Mouse (Mus musculus) layer of hippocampus, postnatal 14 days (tissue): ENCODE measurements around the gene Copg2. TPM values are rescaled to one million over a fixed set of nuclear protein-coding genes. Genes with fewer than 3 reads are reported as not detected.
"Not testable (repeated sequence)": the region's sequence is repeated elsewhere in the genome, so short reads cannot be mapped to it uniquely, and the experiment has no call there.

Source experiments
- DNase-seq, 2 experiments: peaks; one replicate each; pipeline ENCODE4 v3.0.0; 2021 to 2022; ENCODE audit warnings: low spot score in 2 of 2, mixed read lengths in 1 of 2
- total RNA-seq, 2 experiments: library from RNA; stranded (reverse); gene quantifications; 2 replicates each; pipeline ENCODE4 v1.2.3; 2021

Gene Copg2
- total RNA-seq, 2 experiments from 2014 or later: 61.6 to 68.4 TPM

DNA sequence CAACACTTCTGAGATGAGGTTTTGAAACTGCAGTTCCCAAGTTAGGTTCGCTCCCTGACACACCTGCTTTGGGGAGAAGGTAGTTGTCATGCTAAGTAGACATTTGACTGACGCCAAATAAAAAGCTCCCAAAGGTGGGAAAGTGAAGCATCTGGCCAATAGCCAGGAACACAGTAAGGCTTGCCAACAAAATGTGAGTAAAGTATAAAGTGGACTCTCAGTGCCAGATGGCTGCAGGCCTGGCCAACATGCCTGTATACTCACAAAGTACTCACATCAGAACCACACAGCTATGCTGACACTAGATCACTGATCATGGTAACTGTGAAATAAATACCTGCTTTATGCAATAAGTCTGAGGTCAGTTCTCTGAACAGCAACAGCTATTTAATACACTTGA is 46.8 kb downstream of the Copg2 start:
- no peak for DNase-seq

GRCm38 (mm10) chr6:30832241-30832640 is 64.4 kb downstream of the Copg2 start:
- no peak for DNase-seq

- DNase-seq: no peak
Observed at GRCm38 (mm10) chr6:30813626-30814025, 83.0 kb downstream of the Copg2 start.

GRCm38 (mm10) chr6:30805053-30805752 is 91.4 kb downstream of the Copg2 start:
- DNase-seq: peak in 1 of 2 experiments; percentile 2

DNA sequence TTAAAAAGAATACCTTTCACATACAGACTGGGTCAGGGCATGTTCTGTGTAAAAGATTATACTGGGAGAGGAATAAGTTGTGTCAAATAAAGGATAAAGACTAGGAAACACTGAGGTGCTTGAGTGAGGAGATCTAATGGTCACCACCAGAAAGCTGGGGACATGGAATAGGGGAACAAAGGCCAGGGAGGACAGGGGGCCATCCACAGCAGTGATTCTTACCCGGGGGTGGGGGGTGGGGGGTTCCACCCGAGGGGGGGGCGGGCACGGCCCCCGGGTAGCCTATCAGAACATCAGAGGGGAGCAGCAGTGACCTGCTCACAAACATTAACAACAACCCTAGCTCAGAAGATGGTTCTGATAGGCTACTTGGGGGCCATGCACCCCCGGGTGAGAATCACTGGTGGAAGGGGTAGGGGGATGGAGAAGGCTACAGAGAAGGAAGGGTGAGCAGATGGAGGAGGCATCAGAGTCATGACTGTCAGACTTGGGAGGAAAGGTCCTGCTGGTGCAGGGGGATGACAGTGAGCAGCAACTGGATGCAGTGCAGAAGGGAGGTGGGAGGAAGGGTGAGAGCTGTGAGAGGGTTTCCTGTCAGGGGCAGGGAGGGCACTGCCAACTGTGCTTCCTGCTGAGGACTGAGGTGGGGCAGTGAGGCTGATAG is 92.1 kb downstream of the Copg2 start:
- DNase-seq: peak; percentile 9 to 19

GRCm38 (mm10) chr6:30802915-30803314 is 93.7 kb downstream of the Copg2 start:
- not testable (repeated sequence) for DNase-seq

- no peak for DNase-seq
Observed at GRCm38 (mm10) chr6:30751209-30751608, 145.4 kb downstream of the Copg2 start.

DNA sequence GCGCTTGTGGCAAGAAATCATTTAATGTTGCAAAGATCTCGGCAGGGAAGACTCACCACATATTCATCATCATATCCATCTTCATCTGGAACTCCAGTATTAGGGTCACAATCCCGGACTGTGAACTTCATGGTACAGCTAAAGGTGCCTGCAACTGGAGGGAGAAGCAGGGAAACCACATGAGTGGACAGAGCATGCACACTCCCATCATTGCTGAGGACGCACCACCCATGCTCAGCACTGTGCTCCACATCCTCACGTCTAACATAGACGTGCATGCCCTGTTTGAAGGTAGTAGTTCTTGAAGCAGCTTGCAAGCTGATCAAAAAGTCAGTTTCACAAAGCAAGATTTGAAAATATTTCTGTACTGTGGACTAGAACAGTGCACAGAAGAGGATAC is 146.1 kb downstream of the Copg2 start:
- DNase-seq: no peak

- no peak for DNase-seq
Observed at GRCm38 (mm10) chr6:30749892-30750291, 146.7 kb downstream of the Copg2 start.

DNA sequence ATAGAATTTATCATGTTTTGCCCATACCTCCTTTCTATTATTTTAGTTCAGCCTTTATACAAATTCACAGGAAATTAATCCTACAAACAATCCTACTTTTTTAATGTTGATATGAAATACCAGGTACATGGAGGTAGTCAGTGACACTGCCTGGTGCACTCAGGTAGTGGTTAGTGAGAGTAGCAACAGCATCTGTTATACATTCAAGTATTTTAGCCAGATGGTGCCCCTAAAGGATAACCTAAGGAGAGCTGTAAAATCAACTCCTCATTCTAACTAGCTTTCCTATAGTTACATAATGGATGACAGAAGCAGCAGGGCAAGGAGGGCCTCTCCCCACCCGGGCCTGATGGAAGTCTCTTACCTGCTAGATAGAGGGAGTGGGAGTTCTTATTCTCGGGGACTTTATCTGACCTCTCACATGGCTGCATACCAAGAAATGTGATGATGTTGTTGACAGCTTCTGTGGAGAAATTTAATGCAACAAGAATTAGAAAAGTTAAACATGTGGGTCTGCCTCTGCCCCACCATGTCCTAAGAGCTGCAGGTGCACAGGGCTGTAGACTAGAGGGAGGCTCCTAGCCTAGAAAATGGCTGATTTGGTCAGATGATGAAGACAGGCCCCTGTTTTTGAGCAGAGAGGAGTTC is 147.4 kb downstream of the Copg2 start:
- no peak for DNase-seq

DNA sequence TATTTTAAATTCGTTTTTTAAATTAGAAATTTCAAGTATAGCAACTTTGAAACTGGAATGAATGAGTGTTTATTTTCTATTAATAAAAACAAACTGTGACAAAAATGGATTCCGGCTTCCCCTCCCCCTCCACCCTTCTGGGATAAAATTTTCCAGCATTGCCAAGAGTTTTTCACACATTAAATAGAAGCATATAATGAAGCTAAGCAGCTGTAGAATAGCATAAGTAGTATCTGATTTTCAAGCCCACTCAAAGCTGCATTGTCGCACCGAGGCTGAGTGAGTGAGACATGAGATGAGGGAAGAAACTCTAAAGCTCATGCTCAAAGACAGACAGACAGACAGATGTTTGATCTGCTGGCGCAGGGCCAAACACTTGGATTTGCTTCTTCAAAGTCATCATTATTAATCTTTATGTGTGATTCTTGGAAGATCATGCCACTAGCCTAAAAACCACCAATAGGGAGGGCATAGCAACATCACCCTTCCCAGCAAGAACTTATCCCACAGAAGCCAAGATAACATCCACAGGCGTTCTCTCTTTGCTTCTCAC is 148.2 kb downstream of the Copg2 start:
- peak; percentile 16 to 51 for DNase-seq

DNA sequence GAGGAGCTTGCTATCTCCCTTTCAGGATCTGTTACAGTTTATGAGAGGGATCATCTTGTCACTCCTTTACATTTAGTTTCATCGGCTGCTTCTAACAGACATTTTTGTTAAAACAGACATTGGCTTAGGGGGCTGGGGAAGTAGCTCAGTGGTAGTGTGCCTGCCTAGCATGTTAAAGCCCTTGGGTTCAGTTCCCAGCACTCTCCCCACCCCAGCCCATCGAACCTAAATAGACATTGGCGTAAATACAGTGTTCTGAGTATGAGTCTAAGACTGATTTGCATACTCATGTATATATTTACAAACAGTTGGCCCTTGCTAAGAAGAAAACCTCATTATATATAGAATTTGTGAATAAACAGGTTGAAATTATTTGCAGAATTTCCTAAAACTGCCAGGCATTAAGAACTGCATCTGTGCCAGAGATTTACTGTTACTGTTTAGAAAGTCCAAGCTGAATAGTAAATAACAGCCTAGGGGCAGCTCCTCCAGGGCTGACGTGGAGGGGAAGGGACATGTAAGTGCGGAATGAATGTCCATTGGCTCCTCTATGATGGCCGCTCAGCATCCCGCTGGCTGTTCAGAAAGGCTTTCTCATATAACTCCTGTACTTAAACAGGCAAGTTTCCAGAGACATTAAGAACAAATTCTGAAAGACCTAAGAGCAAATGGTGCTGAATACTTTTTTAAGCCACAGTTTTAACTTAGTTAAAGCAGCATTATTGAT is 148.8 kb downstream of the Copg2 start:
- no peak for DNase-seq

- no peak for DNase-seq
Observed at GRCm38 (mm10) chr6:30745591-30745990, 151.0 kb downstream of the Copg2 start.

GRCm38 (mm10) chr6:30744846-30745245 is 151.7 kb downstream of the Copg2 start:
- DNase-seq: no peak

DNA sequence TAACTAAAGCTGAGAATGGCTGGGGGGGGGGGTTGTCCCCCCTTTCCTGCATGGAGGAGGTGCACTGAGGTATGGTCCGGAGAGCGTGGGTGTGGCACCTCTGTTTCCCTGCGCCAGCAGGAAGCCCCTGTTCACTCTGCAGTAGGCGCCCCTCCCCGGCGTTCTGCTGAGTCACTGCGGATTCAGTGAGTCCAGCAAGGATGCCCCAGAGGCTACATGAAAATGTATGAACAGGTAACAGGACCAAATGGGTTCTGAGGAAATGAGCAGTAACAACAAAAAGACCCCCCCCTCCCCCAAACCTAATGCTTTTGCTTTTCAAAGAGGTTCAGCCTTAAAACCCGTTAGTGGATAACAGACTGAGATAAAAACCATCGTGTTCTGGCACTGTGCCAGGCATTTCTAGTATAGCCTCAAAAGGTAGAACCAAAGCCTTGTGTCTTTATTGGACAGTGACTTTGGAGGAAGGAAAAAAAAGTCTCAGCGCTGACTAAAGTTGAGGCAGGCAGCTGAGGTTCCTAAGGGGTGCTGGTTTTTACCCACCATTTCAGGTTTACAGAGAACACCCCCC is 157.3 kb downstream of the Copg2 start:
- DNase-seq: no peak

GRCm38 (mm10) chr6:30738464-30739006 is 158.1 kb downstream of the Copg2 start:
- DNase-seq: no peak

DNA sequence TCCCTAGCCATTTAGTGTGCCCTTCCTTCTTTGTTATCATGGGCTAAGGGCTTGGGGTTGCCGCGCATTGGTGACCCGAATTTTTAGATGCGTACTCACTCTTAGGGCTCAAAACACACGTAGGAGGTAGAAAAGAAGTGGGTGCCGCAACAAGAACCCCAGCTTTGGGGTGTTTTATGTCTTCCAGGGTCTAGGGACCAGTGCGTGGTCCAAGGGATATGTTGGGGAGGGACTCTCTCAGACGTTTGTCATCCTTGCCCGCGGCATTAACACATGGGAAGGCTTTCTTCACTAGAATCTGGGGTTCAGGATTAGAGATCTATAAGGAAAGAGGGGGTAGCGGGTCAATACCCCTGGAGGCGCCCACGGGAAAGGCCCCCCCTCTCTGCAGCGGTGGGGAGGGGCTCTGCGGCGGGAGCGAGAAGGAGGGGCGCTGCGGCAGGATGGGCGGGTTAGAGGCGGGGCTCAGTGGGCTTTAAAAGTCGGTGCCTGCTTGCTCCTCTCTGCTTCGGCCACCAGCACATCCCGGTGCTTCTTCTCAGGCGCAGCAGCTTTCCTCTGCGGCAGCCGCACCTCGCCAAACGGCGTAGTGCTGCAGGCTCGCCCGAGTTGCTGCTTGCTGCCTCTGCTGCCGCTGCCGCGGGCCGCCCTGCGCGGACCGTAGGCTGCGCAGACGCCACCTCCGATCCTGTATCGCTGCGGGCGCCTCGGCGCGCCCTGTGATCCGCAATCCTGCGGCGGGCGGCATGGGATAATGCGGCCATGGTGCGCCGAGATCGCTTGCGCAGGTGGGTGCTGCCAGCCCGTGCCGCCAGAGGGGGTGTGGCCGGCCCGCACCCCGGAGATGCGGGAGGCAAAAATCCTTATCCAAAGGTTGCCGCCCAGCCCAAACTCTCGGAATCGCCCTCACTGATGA is 158.8 kb downstream of the Copg2 start:
- peak; percentile 72 to 73 for DNase-seq

- peak; percentile 57 to 72 for DNase-seq
Observed at GRCm38 (mm10) chr6:30736864-30737547, 159.6 kb downstream of the Copg2 start.

DNA sequence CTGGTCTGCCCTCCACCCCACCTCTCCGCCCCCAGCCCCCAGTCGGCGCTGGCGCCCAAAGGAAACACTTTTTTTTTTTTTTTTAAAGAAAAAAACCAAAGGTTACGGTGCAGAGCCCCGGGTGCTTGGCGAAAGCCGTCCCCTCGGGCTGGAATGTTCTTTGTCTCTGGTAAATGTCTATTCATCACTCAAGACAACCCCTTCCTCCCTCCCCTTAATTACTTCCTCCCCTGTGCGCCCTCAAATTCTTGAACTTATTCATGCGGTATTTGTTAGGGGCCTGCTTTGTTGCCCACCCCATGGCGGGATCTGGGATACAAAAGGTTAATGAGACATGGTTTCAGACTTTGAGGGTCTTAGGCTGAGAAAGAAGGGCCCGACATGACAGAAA is 160.2 kb downstream of the Copg2 start:
- DNase-seq: no peak
